Mouse (Mus musculus) liver, embryonic 15.5 days (tissue): Measurements from ENCODE around the gene Adh6b. TPM values are rescaled to one million over a fixed set of nuclear protein-coding genes. Genes with fewer than 3 reads are reported as not detected.

Experiments used
- polyA plus RNA-seq: library from polyadenylated mRNA; unstranded; fragments of >200 nt; fragmentation: Nextera tagmentation; extraction: Ambion mirVana; gene quantifications from 2 replicates; pipeline ENCODE4 v1.2.1, GENCODE M21; 2015

The Adh6b gene
- polyA plus RNA-seq, 1 experiment from 2014 or later = 0.24 TPM

Other genes starting within 250 kb of the Adh6b start
- 2.7 and 4.8 TPM in 2 replicates for gene Trmt10a, start 198.3 kb upstream of the Adh6b start, polyA plus RNA-seq
- gene Mttp, start 196.8 kb upstream of the Adh6b start, polyA plus RNA-seq = 35.6 and 38.2 TPM in 2 replicates
- not detected in 2 replicates for gene 4930579F01Rik, start 147.9 kb upstream of the Adh6b start, polyA plus RNA-seq
- 0.25 and 0.36 TPM in 2 replicates for gene Adh7, start 124.0 kb upstream of the Adh6b start, polyA plus RNA-seq
- gene Adh1, start 80.8 kb upstream of the Adh6b start, polyA plus RNA-seq = 37.2 and 68.3 TPM in 2 replicates
- gene Adh6a, start 28.5 kb upstream of the Adh6b start, polyA plus RNA-seq = not detected in 2 replicates
- gene Adh4, start 73.7 kb downstream of the Adh6b start, polyA plus RNA-seq = 0.12 TPM in 1 of 2 replicates, not detected in the other
- gene Adh5, start 101.3 kb downstream of the Adh6b start, polyA plus RNA-seq = 119 and 142 TPM in 2 replicates
- gene Metap1, start 147.7 kb downstream of the Adh6b start, polyA plus RNA-seq = 20.8 and 22.1 TPM in 2 replicates
- 156 and 163 TPM in 2 replicates for gene Eif4e, start 184.4 kb downstream of the Adh6b start, polyA plus RNA-seq